Mouse (Mus musculus) spleen, postnatal 14 days (tissue): ENCODE results near the gene Rapgef6.
"Not testable (repeated sequence)": the region's sequence is repeated elsewhere in the genome, so short reads cannot be mapped to it uniquely, and the experiment has no call there.

Source experiments
- DNase-seq, 2 experiments: peaks; one replicate each; pipeline ENCODE4 v3.0.0; 2021 to 2022; ENCODE audit warnings: low spot score in 2 of 2

Gene Rapgef6

GRCm38 (mm10) chr11:54574741-54575140 is 52.1 kb downstream of the Rapgef6 start:
- DNase-seq, result no peak

DNA sequence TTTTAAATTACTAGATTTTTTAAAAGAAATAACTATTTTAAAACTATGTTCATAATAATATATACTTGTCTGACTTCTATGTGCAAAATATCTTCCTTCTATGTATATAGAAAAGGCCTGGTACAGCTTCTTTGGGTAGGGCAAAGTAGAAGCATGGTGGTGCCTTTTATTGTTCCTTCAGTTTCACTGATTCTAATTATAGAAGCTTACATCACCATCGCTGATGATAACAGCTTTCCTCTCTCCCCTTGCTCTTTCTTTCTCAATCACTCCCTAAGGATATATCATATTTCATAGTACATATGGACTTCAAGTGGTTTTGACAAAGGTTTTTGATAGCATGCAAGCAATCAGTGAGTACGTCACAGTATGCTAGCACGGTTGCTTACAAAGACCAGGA is 69.9 kb downstream of the Rapgef6 start:
- no peak for DNase-seq

DNA sequence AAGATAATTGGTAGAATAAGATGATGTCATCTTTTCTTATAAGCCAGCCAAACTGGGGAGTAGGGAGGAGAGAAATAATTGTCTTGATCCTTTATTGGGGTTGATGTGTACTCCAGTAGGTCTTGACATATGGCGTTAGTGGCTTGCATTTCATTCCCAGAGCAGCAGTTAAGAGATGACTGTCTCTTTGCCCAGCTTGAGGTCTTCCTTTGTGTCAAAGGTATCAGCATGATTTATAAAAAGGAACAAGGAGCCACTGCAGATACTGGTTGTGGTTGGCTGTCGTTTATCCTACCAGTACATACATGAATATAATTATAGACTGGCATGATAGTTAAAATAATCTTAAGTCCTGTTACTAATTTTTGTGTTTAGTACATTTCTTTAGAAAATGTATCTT is 71.4 kb downstream of the Rapgef6 start:
- no peak for DNase-seq

DNA sequence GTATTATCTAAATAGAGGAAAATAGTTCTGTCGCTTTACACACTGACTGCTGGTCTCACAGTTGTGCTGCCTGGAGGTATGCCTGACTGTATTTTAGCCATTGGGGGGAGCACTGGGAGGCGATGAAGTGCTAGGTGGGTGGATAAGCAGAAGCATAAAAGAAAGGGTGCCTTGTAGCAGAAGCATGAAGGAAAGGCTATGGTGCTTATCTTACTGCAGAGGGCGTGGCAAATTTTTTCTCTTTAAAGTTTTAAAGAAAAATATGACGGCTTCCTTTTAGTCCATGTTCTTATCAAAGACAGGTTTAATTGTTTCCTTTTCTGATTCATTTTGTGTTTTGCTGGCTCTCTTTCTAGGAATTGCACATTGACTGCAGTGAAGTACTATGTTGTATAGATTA is 72.4 kb downstream of the Rapgef6 start:
- no peak for DNase-seq

- no peak for DNase-seq
These were observed 73.4 kb downstream of the Rapgef6 start for GRCm38 (mm10) chr11:54595905-54596555.

DNA sequence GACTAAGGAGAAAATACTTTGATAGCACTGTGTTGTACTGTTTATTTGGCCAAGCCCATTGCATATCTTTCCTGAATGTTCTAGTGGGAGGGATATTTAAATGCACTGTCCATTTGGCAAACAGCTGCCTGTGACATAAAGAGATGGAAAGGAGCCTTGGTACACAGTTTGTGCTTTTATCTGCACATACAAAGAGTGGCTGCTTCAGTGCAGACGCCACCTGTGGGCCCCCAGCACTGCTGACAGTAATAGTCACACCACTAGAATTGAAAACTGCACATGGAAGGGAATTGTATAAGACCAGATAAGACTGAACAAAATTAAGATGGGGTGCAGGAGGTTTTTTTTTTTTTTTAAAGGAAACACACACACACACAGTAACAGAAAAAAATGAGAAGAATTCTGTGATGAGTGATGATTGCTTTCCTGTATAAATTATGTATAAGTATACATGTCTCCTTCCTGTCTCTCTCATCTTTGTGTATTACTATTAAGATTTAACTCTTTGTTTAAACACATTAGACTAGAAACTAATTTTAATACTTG is 75.3 kb downstream of the Rapgef6 start:
- DNase-seq, result no peak

- DNase-seq, result no peak
These were observed 78.5 kb downstream of the Rapgef6 start for GRCm38 (mm10) chr11:54601121-54601520.

DNA sequence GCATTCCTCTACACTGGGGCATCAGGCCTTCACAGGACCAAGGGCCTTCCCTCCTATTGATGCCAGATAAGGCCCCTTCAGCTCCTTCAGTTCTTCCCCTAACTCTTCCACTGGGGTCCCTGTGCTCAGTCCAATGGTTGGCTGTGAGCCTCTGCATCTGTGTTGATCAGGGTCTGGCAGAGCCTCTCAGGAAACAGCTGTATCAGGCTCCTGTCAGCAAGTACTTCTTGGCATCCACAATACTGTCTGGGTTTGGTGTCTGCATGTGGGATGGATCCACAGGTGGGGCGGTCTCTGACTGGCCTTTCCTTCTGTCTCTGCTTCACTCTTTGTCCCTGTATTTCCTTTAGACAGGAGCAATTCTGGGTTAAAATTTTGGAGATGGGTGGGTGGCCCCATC is 80.1 kb downstream of the Rapgef6 start:
- not testable (repeated sequence) for DNase-seq

GRCm38 (mm10) chr11:54604415-54604814 is 81.8 kb downstream of the Rapgef6 start:
- no peak for DNase-seq

GRCm38 (mm10) chr11:54613628-54614027 is 91.0 kb downstream of the Rapgef6 start:
- no peak for DNase-seq

DNA sequence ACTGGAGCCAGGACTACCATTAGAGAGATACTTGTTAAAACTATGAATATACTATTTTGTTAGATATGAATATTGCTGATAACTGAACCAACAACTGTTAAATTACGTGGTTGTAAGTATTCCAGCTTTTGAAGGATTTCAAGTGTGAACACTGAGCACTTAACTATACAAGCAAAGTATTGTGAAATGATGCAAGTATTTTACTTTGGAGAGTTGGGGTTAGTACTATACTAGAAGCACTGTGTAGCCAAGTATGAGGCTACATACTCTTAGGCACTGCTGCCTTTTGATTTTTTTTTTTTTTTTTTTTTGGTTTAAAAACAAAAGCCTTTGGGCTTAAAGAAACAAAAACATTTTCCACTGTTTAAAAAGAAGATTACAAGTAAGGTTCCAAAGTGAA is 91.9 kb downstream of the Rapgef6 start:
- no peak for DNase-seq

DNA sequence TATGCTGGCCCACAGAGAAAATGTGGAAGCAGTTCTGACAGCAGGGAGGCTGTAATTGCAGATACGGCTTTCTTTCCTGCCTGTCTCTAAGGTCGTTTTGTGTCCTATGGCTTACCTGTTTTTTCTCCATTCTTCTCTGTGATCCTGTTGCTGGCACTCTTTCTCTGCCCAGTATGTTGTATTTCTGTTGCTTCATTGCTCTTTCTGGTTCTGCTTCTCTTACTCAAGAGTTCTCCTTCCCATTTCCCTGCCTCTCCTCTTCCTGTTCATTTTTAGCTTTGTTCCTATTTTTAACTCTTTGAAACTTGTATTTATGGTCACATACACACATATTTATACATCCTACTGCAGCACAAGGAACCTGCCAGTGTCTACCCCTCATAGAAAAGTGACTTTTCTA is 96.2 kb downstream of the Rapgef6 start:
- no peak for DNase-seq

GRCm38 (mm10) chr11:54621725-54622124 is 99.1 kb downstream of the Rapgef6 start:
- no peak for DNase-seq

DNA sequence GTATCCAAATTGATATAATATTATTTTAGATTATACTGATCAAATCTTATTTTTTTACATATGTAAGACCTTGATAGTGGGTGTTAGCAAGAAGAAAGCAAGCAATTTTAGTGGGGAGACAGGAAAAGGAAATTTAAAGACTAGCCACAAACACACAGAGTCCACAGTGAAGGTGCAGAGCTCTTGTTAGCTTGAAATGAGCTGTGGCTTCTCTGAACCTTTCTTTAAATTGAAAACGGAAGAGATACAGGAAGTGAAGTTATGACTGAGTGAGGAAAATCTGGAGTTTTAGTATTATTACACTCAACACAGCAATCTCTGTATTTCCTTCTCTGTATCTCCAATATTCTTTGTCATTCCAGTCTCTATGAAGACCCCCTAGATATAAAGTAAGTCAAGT is 104.3 kb downstream of the Rapgef6 start:
- no peak for DNase-seq

DNA sequence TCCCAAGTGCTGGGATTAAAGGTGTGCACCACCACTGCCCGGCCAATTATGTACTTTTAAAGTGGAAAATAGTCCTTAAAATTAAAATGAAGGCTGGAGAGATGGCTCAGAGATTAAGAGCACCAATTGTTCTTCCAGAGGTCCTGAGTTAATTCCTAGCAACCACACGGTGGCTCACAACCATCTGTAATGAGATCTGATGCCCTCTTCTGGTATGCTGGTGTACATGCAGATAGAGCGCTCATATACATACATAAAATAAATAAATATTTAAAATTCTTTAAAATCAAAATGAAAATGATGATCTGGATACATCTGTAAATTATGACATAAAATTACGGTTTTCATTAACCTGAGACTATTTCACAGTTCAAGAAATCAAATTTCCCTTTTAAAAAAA is 123.8 kb downstream of the Rapgef6 start:
- no peak for DNase-seq

DNA sequence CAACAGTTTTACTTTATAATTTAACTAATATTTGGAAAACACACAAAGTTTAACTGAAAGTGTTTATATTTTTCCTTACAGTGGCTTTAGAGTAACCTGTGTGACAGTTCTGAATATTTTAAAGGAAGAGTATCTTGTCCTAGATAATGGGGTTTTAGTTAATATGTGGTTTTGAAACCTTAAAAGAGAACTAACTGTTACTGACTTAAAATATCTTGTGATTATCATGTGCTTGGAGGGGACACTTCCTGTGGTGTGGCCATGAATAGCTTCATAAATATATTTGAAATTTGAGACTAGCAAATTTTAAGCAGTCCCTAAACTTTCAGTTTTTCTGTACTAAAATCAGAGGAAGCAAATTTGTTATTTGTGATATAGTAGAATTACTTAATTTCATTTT is 125.9 kb downstream of the Rapgef6 start:
- no peak for DNase-seq

GRCm38 (mm10) chr11:54655420-54655819 is 132.8 kb downstream of the Rapgef6 start:
- DNase-seq, result no peak

DNA sequence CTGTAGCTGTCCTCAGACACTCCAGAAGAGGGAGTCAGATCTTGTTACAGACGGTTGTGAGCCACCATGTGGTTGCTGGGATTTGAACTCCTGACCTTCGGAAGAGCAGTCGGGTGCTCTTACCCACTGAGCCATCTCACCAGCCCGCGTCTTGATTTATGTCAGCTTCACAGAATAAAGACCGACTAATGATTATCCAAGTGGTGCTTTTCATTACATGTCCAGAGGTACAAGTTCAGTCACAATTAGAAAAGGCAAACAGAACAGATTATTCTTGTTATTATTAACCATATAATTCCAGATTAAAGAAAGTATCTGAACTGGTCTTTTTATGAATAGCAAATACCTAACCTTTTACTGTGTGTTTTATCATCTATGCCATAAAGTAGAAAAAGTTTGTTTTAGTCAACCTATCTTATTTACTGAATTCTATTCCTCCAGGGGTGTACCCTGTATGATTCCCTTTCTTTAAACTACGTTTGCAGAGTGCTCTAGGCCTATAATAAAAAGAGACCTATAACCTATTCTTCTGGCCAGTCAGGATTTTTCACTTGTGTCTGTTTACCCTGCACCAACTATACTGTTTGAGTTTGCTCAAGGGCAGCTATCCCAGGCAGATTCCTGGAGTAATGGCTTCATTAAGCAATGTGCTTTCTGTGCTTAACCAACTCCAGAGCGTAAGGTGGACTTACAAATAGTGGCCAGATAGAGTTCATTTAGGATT is 151.1 kb downstream of the Rapgef6 start:
- no peak for DNase-seq

DNA sequence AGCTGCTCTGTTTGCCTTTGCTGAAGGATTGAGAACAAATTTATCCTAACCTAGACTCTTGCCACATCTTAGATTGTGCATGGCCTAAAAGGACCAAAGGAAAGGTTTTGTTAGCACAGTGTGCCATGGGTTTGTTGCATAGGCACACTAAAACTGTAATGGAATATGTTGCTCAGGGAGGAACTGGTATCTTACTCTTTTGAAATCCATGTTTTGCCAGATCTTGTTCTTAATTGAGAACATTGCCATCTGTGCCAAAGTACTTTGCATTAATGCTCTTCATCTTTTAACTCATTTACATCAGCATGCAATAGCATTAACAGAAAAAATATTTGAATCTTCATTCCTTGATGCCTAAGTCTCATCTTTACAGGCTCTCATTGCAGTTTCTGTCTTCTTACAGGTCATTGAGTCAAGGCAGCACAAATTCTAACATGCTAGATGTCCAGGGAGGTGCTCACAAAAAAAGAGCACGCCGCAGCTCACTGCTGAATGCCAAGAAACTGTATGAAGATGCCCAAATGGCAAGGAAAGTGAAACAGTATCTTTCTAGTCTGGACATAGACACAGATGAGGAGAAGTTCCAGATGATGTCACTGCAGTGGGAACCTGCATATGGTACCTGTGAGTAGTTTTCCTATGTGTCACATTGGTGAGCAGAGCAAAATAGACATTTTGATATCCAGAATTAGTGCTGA is 153.3 kb downstream of the Rapgef6 start:
- DNase-seq, result no peak

DNA sequence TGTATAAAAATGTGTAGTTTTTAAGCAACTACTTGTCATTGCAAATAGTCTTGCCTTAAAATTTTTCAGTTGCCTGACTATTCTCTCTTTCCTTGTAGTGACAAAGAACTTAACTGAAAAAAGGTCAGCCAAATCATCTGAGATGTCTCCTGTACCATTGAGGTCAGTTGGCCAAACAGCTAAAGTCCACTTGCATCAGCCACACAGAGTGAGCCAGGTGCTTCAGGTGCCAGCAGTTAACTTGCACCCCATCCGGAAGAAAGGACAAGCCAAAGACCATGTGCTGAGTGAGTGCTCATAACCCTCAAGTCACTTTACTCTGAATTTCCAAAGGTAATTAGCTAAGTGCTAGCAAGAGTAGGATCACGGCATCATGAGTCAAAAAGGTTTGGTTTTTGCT is 156.5 kb downstream of the Rapgef6 start:
- DNase-seq, result no peak

GRCm38 (mm10) chr11:54684831-54685230 is 162.2 kb downstream of the Rapgef6 start:
- no peak for DNase-seq

DNA sequence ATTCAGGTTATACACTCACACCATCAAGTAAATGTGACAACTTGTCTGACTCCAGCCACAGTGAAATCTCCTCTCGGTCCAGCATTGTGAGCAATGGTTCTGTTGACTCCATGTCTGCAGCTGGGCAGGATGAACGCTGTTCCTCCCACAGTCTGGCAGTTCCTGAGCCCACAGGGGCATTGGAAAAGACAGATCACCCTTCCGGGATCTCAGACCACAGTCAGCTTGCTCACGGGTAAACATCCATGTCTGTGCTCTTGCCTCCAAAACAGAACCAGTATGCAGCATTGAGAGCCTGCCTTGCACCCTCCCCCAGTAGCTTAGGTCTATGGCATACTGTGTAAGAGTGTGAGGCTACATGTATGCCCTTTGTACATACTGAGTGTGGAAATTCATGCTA is 167.5 kb downstream of the Rapgef6 start:
- no peak for DNase-seq

DNA sequence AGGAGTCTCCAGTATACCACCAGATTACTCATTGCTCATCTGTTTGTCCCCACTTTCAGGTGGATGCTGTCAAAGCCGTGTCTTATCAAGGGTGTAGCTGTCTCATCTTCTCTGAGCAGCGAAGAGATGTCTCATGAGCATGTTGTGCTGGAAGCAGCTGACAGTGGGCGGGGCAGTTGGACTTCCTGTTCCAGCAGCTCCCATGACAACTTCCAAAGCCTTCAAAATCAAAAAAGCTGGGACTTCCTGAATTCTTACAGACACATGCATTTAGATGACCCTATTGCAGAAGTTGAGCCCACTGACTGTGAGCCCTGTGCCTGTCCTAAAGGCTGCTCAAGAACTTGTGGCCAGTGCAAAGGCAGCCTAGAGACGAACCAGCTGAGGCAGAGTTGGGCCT is 168.5 kb downstream of the Rapgef6 start:
- DNase-seq, result no peak
